Comparison of ENCODE assay signal across 10 mouse cellular contexts in genomic region chr15:13181014-13181413, GRCm38 (mm10). TPM values are rescaled to one million over a fixed set of nuclear protein-coding genes. Genes with fewer than 3 reads are reported as not detected.
DNase-seq lines count a peak whose midpoint lies in the region; ATAC-seq and TF ChIP-seq lines count a peak whose summit lies in the region.
"Had no signal": no experiment of that assay in that cellular context is flagged by ENCODE, and none has a peak within 500 bp of the region (broad histone marks: within the 10 kb centered on the region; RNA-seq: fewer than 3 reads in every experiment).

No protein-coding gene starts in this region.

- no peaks in the 10 kb centered on the region for H3K4me1 ChIP-seq in hindbrain, postnatal 0 days (ENCODE audit: insufficient read depth, low read length)
- H3K4me1 ChIP-seq in hindbrain, embryonic 13.5 days (replicated peaks), result no peaks in the 10 kb centered on the region
- peaks cover 2% of the 10 kb centered on the region for H3K4me1 ChIP-seq in testis, adult 2 months (ENCODE audit: control insufficient read depth, insufficient read depth, low read length)
- H3K4me1 ChIP-seq in neural tube, embryonic 15.5 days, result peaks cover 3% of the 10 kb centered on the region; the same call in 1 of the 2 replicates
- H3K4me1 ChIP-seq: stomach, embryonic 15.5 days had no signal

- no peaks in the 10 kb centered on the region for H3K9me3 ChIP-seq in hindbrain, postnatal 0 days (ENCODE audit: low read length)
- no peaks in the 10 kb centered on the region for H3K9me3 ChIP-seq in hindbrain, embryonic 13.5 days
- H3K9me3 ChIP-seq in neural tube, embryonic 15.5 days (replicated peaks), result no peaks in the 10 kb centered on the region
- H3K9me3 ChIP-seq: stomach, embryonic 15.5 days had no signal

- H3K36me3 ChIP-seq in hindbrain, postnatal 0 days (ENCODE audit: insufficient read depth, low read length), result no peaks in the 10 kb centered on the region
- no peaks in the 10 kb centered on the region for H3K36me3 ChIP-seq in hindbrain, embryonic 13.5 days
- no peaks in the 10 kb centered on the region for H3K36me3 ChIP-seq in testis, adult 2 months (ENCODE audit: control insufficient read depth, insufficient read depth, low read length)
- no peaks in the 10 kb centered on the region for H3K36me3 ChIP-seq in neural tube, embryonic 15.5 days
- H3K36me3 ChIP-seq: stomach, embryonic 15.5 days had no signal

- WGBS in hindbrain, postnatal 0 days, result 31% methylated on average over 4 of the region's 4 CpGs
- WGBS in hindbrain, embryonic 13.5 days, result 42% methylated on average over 4 of the region's 4 CpGs
- WGBS in neural tube, embryonic 15.5 days, result 37% methylated on average over 4 of the region's 4 CpGs

- no peak overlapping the region for H3K4me2 ChIP-seq in hindbrain, postnatal 0 days (ENCODE audit: low read depth, low read length)
- no peak overlapping the region for H3K4me2 ChIP-seq in hindbrain, embryonic 13.5 days
- no peak overlapping the region for H3K4me2 ChIP-seq in neural tube, embryonic 15.5 days
- H3K4me2 ChIP-seq: stomach, embryonic 15.5 days had no signal

- peak; percentile 58 for DNase-seq in hindbrain, postnatal 0 days (ENCODE audit: low spot score)
- no peak for DNase-seq in testis, postnatal 14 days (ENCODE audit: low spot score)
- DNase-seq in spleen, postnatal 4 days (ENCODE audit: low spot score in 2 of 2), result no peak
- DNase-seq: heart, postnatal 36 days had no signal

- TF ChIP-seq POLR2A in testis, adult 2 months (IDR thresholded peaks at IDR 0.05; ENCODE audit: control insufficient read depth, low read depth, low read length), result no peak

- H3K27me3 ChIP-seq in hindbrain, postnatal 0 days (ENCODE audit: insufficient read depth, low read length), result no peaks in the 10 kb centered on the region
- 0 out of 2 replicates have a peak, but pooled peaks cover under 1% of the 10 kb centered on the region for H3K27me3 ChIP-seq in hindbrain, embryonic 13.5 days
- H3K27me3 ChIP-seq in testis, adult 2 months (ENCODE audit: control insufficient read depth, insufficient read depth, low read length), result no peaks in the 10 kb centered on the region
- H3K27me3 ChIP-seq in neural tube, embryonic 15.5 days (replicated peaks), result no peaks in the 10 kb centered on the region
- H3K27me3 ChIP-seq: stomach, embryonic 15.5 days had no signal

- no peak overlapping the region for H3K4me3 ChIP-seq in hindbrain, postnatal 0 days (ENCODE audit: low read length)
- H3K4me3 ChIP-seq in hindbrain, embryonic 13.5 days, result no peak overlapping the region
- H3K4me3 ChIP-seq in testis, adult 2 months (ENCODE audit: control insufficient read depth, low read depth, low read length), result no peak overlapping the region
- H3K4me3 ChIP-seq in neural tube, embryonic 15.5 days (replicated peaks), result no peak overlapping the region
- H3K4me3 ChIP-seq: myocyte; stomach, embryonic 15.5 days had no signal

- no peak overlapping the region for H3K9ac ChIP-seq in hindbrain, postnatal 0 days (replicated peaks; ENCODE audit: low read length)
- H3K9ac ChIP-seq in hindbrain, embryonic 13.5 days, result no peak overlapping the region
- H3K9ac ChIP-seq in neural tube, embryonic 15.5 days (replicated peaks), result no peak overlapping the region
- H3K9ac ChIP-seq: stomach, embryonic 15.5 days had no signal

- ATAC-seq in hindbrain, postnatal 0 days, result no peak
- ATAC-seq in hindbrain, embryonic 13.5 days (ENCODE audit: low FRiP score), result no peak
- 0 out of 2 replicates have a peak, but pooled peaks have one; percentile 36 for ATAC-seq in common myeloid progenitor, adult 5-6 weeks (replicated peaks; ENCODE audit: low read depth, poor library complexity, severe bottlenecking)
- ATAC-seq in neural tube, embryonic 15.5 days (ENCODE audit: low FRiP score), result no peak

- no peak overlapping the region for H3K27ac ChIP-seq in hindbrain, postnatal 0 days
- H3K27ac ChIP-seq in hindbrain, embryonic 13.5 days, result no peak overlapping the region
- H3K27ac ChIP-seq in testis, adult 2 months (ENCODE audit: control insufficient read depth, insufficient read depth, low read depth, low read length), result no peak overlapping the region
- no peak overlapping the region for H3K27ac ChIP-seq in neural tube, embryonic 15.5 days (replicated peaks)
- H3K27ac ChIP-seq: stomach, embryonic 15.5 days had no signal

- peak; percentile 90 for TF ChIP-seq CTCF in hindbrain, postnatal 0 days (IDR thresholded peaks at IDR 0.05; ENCODE audit: low read depth)
- TF ChIP-seq CTCF in testis, adult 2 months (IDR thresholded peaks at IDR 0.05; ENCODE audit: control insufficient read depth, insufficient read depth, insufficient replicate concordance, low read depth, low read length), result peak; percentile 8; the same call in 1 of the 2 replicates

RNA-seq across cellular contexts. Expression of gene Cdh6, which starts 7.5 kb away (rescaled TPM):
- total RNA-seq in hindbrain, postnatal 0 days (2014; rRNA removed), result 13.8 and 14.3 TPM in 2 replicates
- 15.5 TPM in 2 replicates for polyA plus RNA-seq in hindbrain, postnatal 0 days (2015; fragmentation: Nextera tagmentation; extraction: Ambion mirVana)
- 13.7 and 14.4 TPM in 2 replicates for polyA plus RNA-seq in hindbrain, embryonic 13.5 days (2015; fragmentation: Nextera tagmentation; extraction: Ambion mirVana)
- 0.01 and 0.06 TPM in 2 replicates for polyA plus RNA-seq in testis, adult 2 months (2012; rRNA removed)
- not detected in 2 replicates for total RNA-seq in common myeloid progenitor, adult 5-6 weeks (2017)
- 20.3 and 22.7 TPM in 2 replicates for polyA plus RNA-seq in neural tube, embryonic 15.5 days (2015; fragmentation: Nextera tagmentation; extraction: Ambion mirVana)

Comparison
In these comparisons a context has a peak if more than half of its experiments do, and no peak if none do; other contexts are left out.
1. RNA of gene Cdh6, which starts 7.5 kb away (polyA plus RNA-seq): 20.3 to 22.7 TPM in neural tube, embryonic 15.5 days, 15.5 TPM in hindbrain, postnatal 0 days and 13.7 to 14.4 TPM in hindbrain, embryonic 13.5 days; 0.01 to 0.06 TPM in testis, adult 2 months; every median in the first group is over 10 times any median in the second.